Mouse (Mus musculus): ENCODE data around the gene Cntn1.

Cntn1 gene

DNA sequence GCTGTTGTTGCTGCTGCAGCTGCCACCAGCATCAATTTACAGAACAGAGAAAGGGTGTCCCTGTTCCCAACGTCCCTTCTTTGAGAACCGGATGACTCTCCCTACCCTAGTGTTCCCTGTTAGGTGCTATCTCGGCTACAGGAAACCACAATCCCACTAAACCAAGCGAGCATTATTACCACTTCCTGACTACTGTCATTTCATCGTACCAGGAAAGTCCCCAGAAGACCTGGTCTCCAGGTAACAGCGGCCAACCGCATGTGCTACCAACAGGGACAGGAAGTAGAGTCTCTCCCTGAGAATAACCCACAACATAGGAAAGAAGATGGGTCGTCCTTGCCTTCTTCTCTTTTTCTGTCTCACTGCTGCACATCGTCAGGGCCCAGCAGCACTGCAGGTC lies 83.3 kb downstream of the Cntn1 start:
- DNase-seq (ENCODE audit: extremely low read depth, insufficient read length, low spot score), result no peak

GRCm38 (mm10) chr15:92137026-92137425 lies 86.1 kb downstream of the Cntn1 start:
- no peak for DNase-seq (ENCODE audit: extremely low read depth, insufficient read length, low spot score)

GRCm38 (mm10) chr15:92141972-92142371 lies 91.0 kb downstream of the Cntn1 start:
- DNase-seq (ENCODE audit: extremely low read depth, insufficient read length, low spot score), result no peak

GRCm38 (mm10) chr15:92154921-92155320 lies 104.0 kb downstream of the Cntn1 start:
- DNase-seq (ENCODE audit: extremely low read depth, insufficient read length, low spot score), result no peak

DNA sequence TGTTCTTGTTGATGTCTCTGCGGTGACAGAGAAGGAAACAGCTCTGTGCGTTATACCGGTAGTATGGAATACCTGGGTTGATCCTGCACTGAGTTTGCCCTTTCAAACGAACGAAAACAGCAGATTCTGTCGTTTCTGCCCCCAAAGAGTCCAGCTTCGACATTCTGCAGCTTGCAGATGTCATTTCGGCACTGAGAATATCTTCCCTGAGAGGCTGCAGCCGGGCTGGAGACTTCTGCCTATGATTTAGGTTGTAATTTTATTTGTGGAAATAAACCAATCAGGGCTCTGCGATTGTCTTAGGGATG lies 109.8 kb downstream of the Cntn1 start:
- DNase-seq (ENCODE audit: extremely low read depth, insufficient read length, low spot score), result no peak

- no peak for DNase-seq (ENCODE audit: extremely low read depth, insufficient read length, low spot score)
These were observed 110.4 kb downstream of the Cntn1 start for GRCm38 (mm10) chr15:92161163-92162025.

- no peak for DNase-seq (ENCODE audit: extremely low read depth, insufficient read length, low spot score)
These were observed 111.9 kb downstream of the Cntn1 start for GRCm38 (mm10) chr15:92162835-92163234.

DNA sequence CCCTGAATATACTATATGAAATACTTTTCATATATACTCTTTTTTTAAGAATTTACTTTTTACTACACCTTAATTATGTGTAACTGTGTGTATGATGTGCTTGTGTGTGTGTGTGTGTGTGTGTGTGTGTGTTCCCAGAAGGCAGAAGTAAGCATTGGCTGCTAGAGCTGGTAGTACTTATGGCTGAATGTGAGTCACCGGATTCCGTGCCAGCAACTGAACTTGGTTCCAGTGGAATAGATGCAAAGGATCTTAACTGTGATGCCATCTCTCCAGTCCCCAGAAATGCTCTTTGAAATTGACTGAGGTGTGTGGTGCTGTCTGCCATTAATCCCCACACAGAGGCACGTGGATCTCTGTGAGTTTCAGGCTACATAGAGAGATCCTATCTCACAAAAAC lies 113.2 kb downstream of the Cntn1 start:
- DNase-seq (ENCODE audit: extremely low read depth, insufficient read length, low spot score), result no peak

DNA sequence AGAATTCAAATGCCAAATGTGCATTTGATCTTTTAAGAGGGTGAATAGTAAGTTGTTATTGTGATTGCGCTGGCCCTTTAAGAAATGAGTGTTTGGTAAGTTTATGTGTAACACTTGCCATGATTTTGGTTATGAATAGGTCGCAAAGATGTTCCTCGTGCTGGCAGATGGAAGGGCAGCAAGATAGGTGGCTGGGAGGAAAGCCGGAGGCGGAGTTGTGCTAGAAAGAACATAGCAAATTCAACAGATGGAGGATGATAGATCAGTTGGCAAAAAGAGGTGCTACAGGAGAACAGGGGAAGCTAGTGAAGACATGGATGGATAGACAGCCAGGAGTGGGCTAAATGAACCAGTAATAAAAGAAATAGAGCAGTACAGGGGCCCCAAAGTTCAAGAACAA lies 115.3 kb downstream of the Cntn1 start:
- no peak for DNase-seq (ENCODE audit: extremely low read depth, insufficient read length, low spot score)

- DNase-seq (ENCODE audit: extremely low read depth, insufficient read length, low spot score), result no peak
These were observed 124.8 kb downstream of the Cntn1 start for GRCm38 (mm10) chr15:92175739-92176138.

- no peak for DNase-seq (ENCODE audit: extremely low read depth, insufficient read length, low spot score)
These were observed 126.4 kb downstream of the Cntn1 start for GRCm38 (mm10) chr15:92177413-92177812.

DNA sequence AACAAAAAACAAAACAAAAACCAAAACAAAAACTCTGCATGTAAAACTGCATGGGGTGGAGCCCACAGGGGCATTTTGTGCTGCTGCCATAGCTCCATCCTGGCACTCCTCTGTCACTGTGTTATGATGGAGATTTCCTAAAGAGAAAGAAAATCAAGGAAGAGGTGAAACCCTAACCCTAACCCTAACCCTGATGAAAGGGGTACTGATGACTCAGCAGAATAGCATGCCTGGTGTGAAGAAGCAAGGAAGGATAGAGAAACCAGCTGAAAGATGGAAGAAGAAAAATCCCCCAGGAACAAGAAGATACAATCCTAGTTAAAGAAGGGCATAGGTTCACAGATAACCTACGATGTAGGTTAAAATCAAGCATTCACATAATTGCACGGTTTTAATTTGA lies 134.5 kb downstream of the Cntn1 start:
- no peak for DNase-seq (ENCODE audit: extremely low read depth, insufficient read length, low spot score)

- no peak for DNase-seq (ENCODE audit: extremely low read depth, insufficient read length, low spot score)
These were observed 139.0 kb downstream of the Cntn1 start for GRCm38 (mm10) chr15:92190000-92190399.

GRCm38 (mm10) chr15:92200326-92200985 lies 149.5 kb downstream of the Cntn1 start:
- DNase-seq (ENCODE audit: extremely low read depth, insufficient read length, low spot score), result no peak

- no peak for DNase-seq (ENCODE audit: extremely low read depth, insufficient read length, low spot score)
These were observed 155.7 kb downstream of the Cntn1 start for GRCm38 (mm10) chr15:92206695-92207094.

GRCm38 (mm10) chr15:92209778-92210177 lies 158.8 kb downstream of the Cntn1 start:
- no peak for DNase-seq (ENCODE audit: extremely low read depth, insufficient read length, low spot score)

DNA sequence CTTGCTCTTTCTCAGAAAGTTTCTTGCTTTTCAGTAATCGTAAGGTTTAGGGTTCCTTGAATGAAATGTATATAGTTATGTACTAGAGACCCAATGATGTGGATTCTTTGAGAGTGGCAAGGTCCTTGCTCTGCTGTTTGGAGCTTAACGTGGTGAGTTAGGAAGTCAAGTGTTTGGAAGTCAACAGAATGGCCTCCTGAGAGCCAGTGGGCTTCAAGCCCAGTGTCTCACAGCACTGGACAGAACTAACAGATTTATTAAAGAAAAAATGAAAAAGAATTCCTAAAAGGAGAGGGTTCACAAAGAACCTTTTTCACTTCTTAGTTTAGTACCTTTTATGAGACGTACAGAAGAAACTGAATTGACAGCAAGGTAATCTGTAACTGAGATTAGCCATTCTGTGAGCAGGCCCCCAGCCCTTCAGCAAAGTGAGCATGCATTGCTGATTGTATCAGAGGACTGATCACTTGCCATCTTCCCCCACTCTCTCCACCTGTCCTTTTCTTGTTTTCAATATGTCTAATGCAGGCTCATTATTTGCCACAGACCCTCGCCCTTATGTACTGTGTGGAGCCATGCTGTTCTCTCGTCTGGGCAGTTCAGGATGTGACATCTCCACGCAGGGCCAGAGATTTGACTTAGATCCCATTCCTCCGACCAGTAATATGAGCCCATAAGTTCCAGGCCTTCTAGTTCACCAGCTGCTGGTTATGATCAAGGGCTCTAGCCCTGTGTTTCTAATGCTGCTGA lies 159.7 kb downstream of the Cntn1 start:
- DNase-seq (ENCODE audit: extremely low read depth, insufficient read length, low spot score), result no peak

DNA sequence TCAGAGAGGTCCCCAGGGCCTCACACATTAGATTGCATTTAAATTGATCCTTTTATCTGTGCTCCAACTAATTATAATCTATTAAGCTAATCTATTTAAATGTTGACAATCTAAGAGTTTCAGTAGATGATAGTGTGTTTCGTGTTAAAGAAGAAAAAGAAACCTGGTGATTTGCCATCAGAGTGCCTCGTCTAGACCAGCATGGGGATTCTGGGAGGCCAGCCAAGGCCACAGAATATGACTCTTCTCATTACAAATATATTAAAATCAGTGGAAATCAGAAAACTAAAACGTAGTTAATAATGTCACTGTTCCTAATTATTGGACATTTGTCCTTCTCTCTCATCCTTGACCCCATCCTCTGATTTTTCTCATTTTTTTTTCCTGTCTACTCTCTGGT lies 164.9 kb downstream of the Cntn1 start:
- DNase-seq (ENCODE audit: extremely low read depth, insufficient read length, low spot score), result no peak

DNA sequence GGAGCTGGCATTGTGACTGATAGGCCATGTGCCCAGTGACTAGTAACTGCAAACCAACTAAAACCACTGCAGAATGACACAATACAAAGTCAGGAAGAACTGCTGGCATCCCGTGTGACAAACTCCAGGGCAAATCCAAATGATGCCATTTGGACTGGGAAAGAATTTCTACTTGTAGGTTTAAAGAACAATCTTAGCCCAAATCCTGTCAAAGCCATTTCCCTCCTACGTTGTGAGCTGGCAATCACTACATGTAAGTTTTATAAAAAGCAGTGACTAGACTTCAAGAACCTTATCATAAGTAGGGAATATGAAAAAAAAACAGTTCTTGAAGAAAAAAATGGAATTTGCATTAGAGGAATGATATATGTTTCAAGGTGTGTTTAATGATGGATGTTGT lies 170.5 kb downstream of the Cntn1 start:
- DNase-seq (ENCODE audit: extremely low read depth, insufficient read length, low spot score), result no peak

DNA sequence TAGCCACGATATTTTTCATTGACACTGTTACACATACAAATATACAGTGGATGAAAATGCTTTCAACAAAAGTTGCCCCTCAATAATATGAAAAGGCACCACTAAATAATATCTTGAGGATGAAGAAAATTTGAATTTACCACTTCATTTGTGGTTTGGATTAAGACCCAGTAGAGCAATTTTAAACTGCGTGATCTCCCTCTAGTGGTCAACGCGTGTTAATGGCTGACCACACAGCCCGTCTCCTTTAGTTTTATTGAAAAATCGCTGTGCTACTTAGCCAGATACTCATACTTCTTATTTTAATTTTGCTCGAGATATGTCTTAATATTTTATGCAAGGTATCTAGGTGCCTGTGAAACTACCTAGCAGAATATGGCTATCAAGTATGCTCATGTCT lies 180.4 kb downstream of the Cntn1 start:
- DNase-seq (ENCODE audit: extremely low read depth, insufficient read length, low spot score), result no peak

GRCm38 (mm10) chr15:92235836-92236235 lies 184.9 kb downstream of the Cntn1 start:
- no peak for DNase-seq (ENCODE audit: extremely low read depth, insufficient read length, low spot score)

All from 3134 (cell line).